Mouse (Mus musculus) liver, postnatal 0 days (tissue): ENCODE data around the gene 2410131K14Rik.

Source experiments
- CTCF ChIP-seq: sonication (generic); IDR thresholded peaks from 2 replicates; pipeline ENCODE4 v1.5.1; 2016; ENCODE audit warnings: antibody characterized with exemption, low read depth
- EP300 ChIP-seq: IDR thresholded peaks from 2 replicates; pipeline ENCODE4 v1.6.1; 2016; ENCODE audit warnings: antibody characterized with exemption, low read depth, mild to moderate bottlenecking

- TF ChIP-seq EP300 (no peak), CTCF (no peak)
These were observed 31.3 kb downstream of the 2410131K14Rik start for GRCm38 (mm10) chr5:118276281-118276680.
